Mouse (Mus musculus) kidney, postnatal 0 days (tissue): Measurements from ENCODE around the gene Cyth1. TPM values are rescaled to one million over a fixed set of nuclear protein-coding genes. Genes with fewer than 3 reads are reported as not detected.

Experiments used
- ATAC-seq: fragments of 200-750 bp; cut with Nextera tagmentation; replicated peaks from 2 replicates; pipeline ENCODE4 v1.8.0; 2017; ENCODE audit warnings: low read depth, moderate number of reproducible peaks, moderate TSS enrichment, moderate library complexity; ENCODE audit not compliant: low FRiP score
- DNase-seq: peaks from one replicate; pipeline ENCODE4 v3.0.0-alpha.2; 2016; ENCODE audit warnings: low spot score
- H3K27ac ChIP-seq: fragments of 300-500 bp; sonication (generic); 2 replicates; pipeline ENCODE4 v1.5.1; 2014; ENCODE audit warnings: mild to moderate bottlenecking
- H3K27me3 ChIP-seq: fragments of 300-500 bp; sonication (generic); 2 replicates; pipeline ENCODE4 v1.6.1; 2014; ENCODE audit warnings: low read length, mixed read lengths; ENCODE audit not compliant: insufficient read depth
- H3K36me3 ChIP-seq: fragments of 300-500 bp; sonication (generic); 2 replicates; pipeline ENCODE4 v1.6.1; 2014; ENCODE audit warnings: low read length, mixed read lengths; ENCODE audit not compliant: insufficient read depth
- H3K4me1 ChIP-seq: fragments of 300-500 bp; sonication (generic); replicated peaks from 2 replicates; pipeline ENCODE4 v1.6.1; 2014; ENCODE audit warnings: antibody characterized with exemption, low read length, mixed read lengths; ENCODE audit not compliant: insufficient read depth
- H3K4me2 ChIP-seq: fragments of 300-500 bp; sonication (generic); 2 replicates; pipeline ENCODE4 v1.6.1; 2014; ENCODE audit warnings: mild to moderate bottlenecking, low read length, moderate library complexity, mixed read lengths
- H3K4me3 ChIP-seq: fragments of 300-500 bp; sonication (generic); replicated peaks from 2 replicates; pipeline ENCODE4 v1.5.1; 2014; ENCODE audit warnings: low read depth, low read length
- H3K9ac ChIP-seq: fragments of 300-500 bp; sonication (generic); 2 replicates; pipeline ENCODE4 v1.6.1; 2014; ENCODE audit warnings: low read depth, low read length
- H3K9me3 ChIP-seq: fragments of 300-500 bp; sonication (generic); replicated peaks from 2 replicates; pipeline ENCODE4 v1.6.1; 2016; ENCODE audit warnings: low read length, inconsistent platforms, mixed read lengths
- CTCF ChIP-seq: IDR thresholded peaks from 2 replicates; pipeline ENCODE4 v1.5.1; 2016; ENCODE audit warnings: antibody characterized with exemption, low read depth, mild to moderate bottlenecking, moderate library complexity
- WGBS: fragments of 180-500 bp; shearing (Covaris S2); extraction: QIAGEN DNeasy Blood & Tissue Kit; methylation state at CpG from one replicate; pipeline ENCODE4 v1.1.7; 2014; 5-methylcytosine and 5-hydroxymethylcytosine counted together
- polyA plus RNA-seq: library from polyadenylated mRNA; unstranded; fragments of >200 nt; fragmentation: Nextera tagmentation; extraction: Ambion mirVana; gene quantifications from 2 replicates; pipeline ENCODE4 v1.2.1, GENCODE M21; 2015

The Cyth1 gene
- polyA plus RNA-seq, 1 experiment from 2014 or later: 17.3 TPM

- Histone ChIP-seq H3K27me3 (no peaks in the 10 kb centered on the region), H3K36me3 (no peaks in the 10 kb centered on the region), H3K9me3 (no peaks in the 10 kb centered on the region), H3K27ac (no peak overlapping the region), H3K4me2 (no peak overlapping the region), H3K9ac (no peak overlapping the region), H3K4me3 (no peak overlapping the region), H3K4me1 (no peaks in the 10 kb centered on the region; the same call in 1 of the 2 replicates)
- ATAC-seq (no peak), DNase-seq (no peak)
- WGBS: 34% methylated on average over 9 of the region's 9 CpGs
- peak; percentile 30; the same call in 1 of the 2 replicates for TF ChIP-seq CTCF
These were observed 147.3 kb downstream of the Cyth1 start for GRCm38 (mm10) chr11:118101133-118101532.

GRCm38 (mm10) chr11:118096736-118097135 lies 151.7 kb downstream of the Cyth1 start:
- H3K27ac ChIP-seq: no peak overlapping the region
- DNase-seq (no peak), ATAC-seq (no peak)
- no peaks in the 10 kb centered on the region for H3K9me3 ChIP-seq
- TF ChIP-seq CTCF: no peak
- no peaks in the 10 kb centered on the region; the same call in 1 of the 2 replicates for H3K4me1 ChIP-seq
- no peaks in the 10 kb centered on the region for H3K36me3 ChIP-seq
- H3K9ac ChIP-seq: no peak overlapping the region
- H3K4me2 ChIP-seq: no peak overlapping the region
- no peak overlapping the region for H3K4me3 ChIP-seq
- WGBS: 32% methylated on average over 2 of the region's 2 CpGs
- H3K27me3 ChIP-seq: no peaks in the 10 kb centered on the region

GRCm38 (mm10) chr11:118095004-118095403 lies 153.4 kb downstream of the Cyth1 start:
- no peak overlapping the region for H3K4me3 ChIP-seq
- no peak overlapping the region for H3K27ac ChIP-seq
- no peak overlapping the region for H3K9ac ChIP-seq
- DNase-seq: no peak
- H3K9me3 ChIP-seq: no peaks in the 10 kb centered on the region
- TF ChIP-seq CTCF: no peak
- no peaks in the 10 kb centered on the region; the same call in 1 of the 2 replicates for H3K4me1 ChIP-seq
- no peak for ATAC-seq
- H3K4me2 ChIP-seq: no peak overlapping the region
- WGBS: 89% methylated on average over 9 of the region's 9 CpGs
- H3K27me3 ChIP-seq: no peaks in the 10 kb centered on the region
- no peaks in the 10 kb centered on the region for H3K36me3 ChIP-seq

GRCm38 (mm10) chr11:118091002-118091670 lies 157.3 kb downstream of the Cyth1 start:
- WGBS: 89% methylated on average over 23 of the region's 23 CpGs
- no peaks in the 10 kb centered on the region for H3K9me3 ChIP-seq
- ATAC-seq (no peak), DNase-seq (no peak)
- no peaks in the 10 kb centered on the region for H3K4me1 ChIP-seq
- peak; percentile 68 for TF ChIP-seq CTCF
- no peak overlapping the region for H3K27ac ChIP-seq
- no peak overlapping the region for H3K4me2 ChIP-seq
- no peak overlapping the region for H3K9ac ChIP-seq
- no peaks in the 10 kb centered on the region for H3K27me3 ChIP-seq
- H3K36me3 ChIP-seq: no peaks in the 10 kb centered on the region
- H3K4me3 ChIP-seq: no peak overlapping the region

GRCm38 (mm10) chr11:118088896-118089295 lies 159.5 kb downstream of the Cyth1 start:
- Histone ChIP-seq H3K36me3 (no peaks in the 10 kb centered on the region), H3K4me3 (no peak overlapping the region), H3K4me1 (0 out of 2 replicates have a peak, but pooled peaks cover 4% of the 10 kb centered on the region), H3K27ac (no peak overlapping the region), H3K4me2 (no peak overlapping the region), H3K27me3 (no peaks in the 10 kb centered on the region), H3K9me3 (no peaks in the 10 kb centered on the region), H3K9ac (no peak overlapping the region)
- WGBS: 85% methylated on average over 19 of the region's 19 CpGs
- TF ChIP-seq CTCF: no peak
- DNase-seq (no peak), ATAC-seq (no peak)

- H3K9me3 ChIP-seq: no peaks in the 10 kb centered on the region
- H3K36me3 ChIP-seq: no peaks in the 10 kb centered on the region
- H3K27ac ChIP-seq: no peak overlapping the region
- no peaks in the 10 kb centered on the region for H3K27me3 ChIP-seq
- H3K4me2 ChIP-seq: no peak overlapping the region
- no peak for ATAC-seq
- WGBS: 71% methylated on average over 8 of the region's 8 CpGs
- H3K4me3 ChIP-seq: no peak overlapping the region
- DNase-seq: no peak
- 0 out of 2 replicates have a peak, but pooled peaks cover 4% of the 10 kb centered on the region for H3K4me1 ChIP-seq
- no peak overlapping the region for H3K9ac ChIP-seq
- TF ChIP-seq CTCF: no peak
These were observed 162.4 kb downstream of the Cyth1 start for GRCm38 (mm10) chr11:118085961-118086360.
